Mouse (Mus musculus) kidney, adult 2 months (tissue): Measurements from ENCODE around the gene Gm49322. TPM values are rescaled to one million over a fixed set of nuclear protein-coding genes. Genes with fewer than 3 reads are reported as not detected.

ENCODE experiments used
- DNase-seq: peaks from one replicate; pipeline ENCODE4 v3.0.0; 2021
- H3K27ac ChIP-seq: fragments of 200-500 bp; 2 replicates; pipeline ENCODE4 v1.5.1; 2012; ENCODE audit warnings: low read depth, low read length, control low read depth, inconsistent platforms; ENCODE audit not compliant: insufficient read depth
- H3K27me3 ChIP-seq: fragments of 200-500 bp; replicated peaks from 2 replicates; pipeline ENCODE4 v1.6.1; 2012; ENCODE audit warnings: mild to moderate bottlenecking, moderate library complexity, low read length, inconsistent platforms; ENCODE audit not compliant: control insufficient read depth, insufficient read depth
- H3K36me3 ChIP-seq: fragments of 200-500 bp; 2 replicates; pipeline ENCODE4 v1.6.1; 2012; ENCODE audit warnings: mild to moderate bottlenecking, moderate library complexity, low read length, inconsistent platforms; ENCODE audit not compliant: control insufficient read depth, insufficient read depth
- H3K4me1 ChIP-seq: fragments of 200-500 bp; 2 replicates; pipeline ENCODE4 v1.6.1; 2011; ENCODE audit warnings: low read length; ENCODE audit not compliant: control insufficient read depth, insufficient read depth
- H3K4me3 ChIP-seq: fragments of 200-500 bp; 2 replicates; pipeline ENCODE4 v1.5.1; 2011; ENCODE audit warnings: mild to moderate bottlenecking, low read depth, low read length, control low read depth; ENCODE audit not compliant: insufficient read depth
- CTCF ChIP-seq: fragments of 200-500 bp; conservative IDR thresholded peaks from 2 replicates; pipeline ENCODE4 v1.5.1; 2011; ENCODE audit warnings: low read depth, mild to moderate bottlenecking, control low read depth, low read length, moderate library complexity, mixed read lengths; ENCODE audit not compliant: insufficient read depth, insufficient read length
- POLR2A ChIP-seq: fragments of 200-500 bp; IDR thresholded peaks from one replicate; pipeline ENCODE4 v1.6.1; 2011; ENCODE audit warnings: low read depth, low read length, control low read depth
- WGBS: fragments of 180-500 bp; shearing (Covaris S2); methylation state at CpG from one replicate; pipeline ENCODE4 v1.1.7; 2018; 5-methylcytosine and 5-hydroxymethylcytosine counted together
- polyA plus RNA-seq: library from polyadenylated mRNA; depleted of rRNA; stranded (reverse); fragments of >200 nt; gene quantifications from 2 replicates; pipeline ENCODE4 v1.2.3, GENCODE M21; 2012

Gene Gm49322
- polyA plus RNA-seq, 1 experiment: 0.91 TPM

DNA sequence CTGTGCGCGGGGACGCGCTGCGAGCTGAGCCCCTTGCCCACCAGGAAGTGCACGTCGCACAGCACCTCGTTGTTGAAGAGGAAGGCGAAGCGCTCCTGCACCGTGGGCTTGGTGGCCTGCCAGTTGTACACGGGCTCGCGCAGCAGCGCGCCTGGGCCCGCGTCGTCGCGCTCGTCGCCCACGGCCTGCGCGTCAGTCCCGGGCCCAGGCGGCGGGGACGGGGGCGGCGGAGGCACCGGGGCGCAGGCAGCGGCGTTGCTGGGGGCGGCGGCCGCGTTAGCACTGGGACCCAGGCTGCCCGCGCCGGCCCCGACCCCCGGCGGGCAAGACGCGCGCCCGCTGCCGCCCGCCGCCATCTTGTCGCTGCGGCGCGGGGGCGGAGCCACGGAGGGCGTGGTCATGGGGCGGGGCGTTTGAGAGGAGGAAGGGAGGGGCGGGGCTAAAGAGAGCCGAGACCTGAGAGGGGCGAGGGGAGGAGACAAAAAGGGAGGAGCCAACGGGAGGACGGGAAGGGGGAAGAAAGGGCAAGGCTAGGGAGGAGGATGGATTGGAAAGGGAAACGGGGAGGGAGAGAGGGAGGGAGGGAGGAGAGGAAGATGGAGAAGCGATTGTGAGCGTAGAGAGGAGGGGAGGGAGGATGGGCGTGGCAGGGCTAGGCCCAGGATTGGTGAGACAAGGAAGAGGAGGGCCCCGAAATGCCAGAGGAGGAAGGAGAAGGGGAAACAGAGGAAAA is 50.5 kb downstream of the Gm49322 start:
- TF ChIP-seq POLR2A (no peak), CTCF (0 out of 2 replicates have a peak, but pooled peaks have one; percentile 5)
- peak; percentile 98 for DNase-seq
- Histone ChIP-seq H3K4me1 (peaks cover 40% of the 10 kb centered on the region), H3K27me3 (no peaks in the 10 kb centered on the region), H3K36me3 (no peaks in the 10 kb centered on the region), H3K27ac (peak overlapping the region; percentile 97), H3K4me3 (peak overlapping the region; percentile 88)
- 1% methylated on average over 72 of the region's 72 CpGs for WGBS

DNA sequence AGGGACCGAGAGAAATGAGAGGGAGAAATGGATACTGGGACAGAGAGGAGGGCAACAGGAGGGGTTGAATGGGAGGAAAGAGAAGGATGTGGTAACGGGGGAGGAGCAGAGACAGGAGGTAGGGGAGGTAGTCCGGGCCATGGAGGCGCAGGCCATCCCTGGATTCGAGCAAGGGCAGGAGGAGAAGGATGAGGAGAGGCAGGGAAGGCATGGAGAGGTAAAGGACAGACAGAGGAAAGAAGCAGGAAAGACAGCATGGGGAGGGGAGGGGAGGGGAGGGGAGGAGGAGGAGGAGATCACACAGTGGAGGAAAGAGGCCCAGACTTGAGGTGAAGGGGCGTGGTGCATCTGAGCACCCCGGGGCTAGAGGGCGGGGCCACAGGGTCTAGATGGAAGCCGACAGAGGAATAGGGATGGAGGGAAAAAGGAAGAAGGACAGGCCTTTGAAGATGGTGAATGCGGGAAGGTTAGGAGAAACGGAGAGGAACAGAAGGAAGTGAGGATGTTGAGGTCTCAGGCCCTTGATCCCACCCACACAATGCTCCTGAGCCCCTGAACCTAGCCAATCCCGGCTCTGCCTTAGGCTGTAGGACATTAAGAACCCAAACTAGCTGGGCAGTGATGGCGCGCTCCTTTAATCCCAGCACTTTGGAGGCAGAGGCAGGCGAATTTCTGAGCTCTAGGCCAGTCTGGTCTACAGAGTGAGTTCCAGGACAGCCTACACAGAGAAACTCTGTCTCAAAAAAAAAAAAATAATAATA is 51.2 kb downstream of the Gm49322 start, which contains the start of gene Btbd2:
Gene Btbd2, minus strand, starts transcription at position 209 of the 761 bp plus-strand sequence.
- Histone ChIP-seq H3K4me3 (peak within 1 kb of the TSS; percentile 88), H3K27ac (peak within 1 kb of the TSS; percentile 97), H3K4me1 (peaks cover 42% of the 10 kb centered on the region), H3K36me3 (no peaks in the 10 kb centered on the region), H3K27me3 (no peaks in the 10 kb centered on the region)
- DNase-seq: peak; percentile 58
- 23% methylated on average over 15 of the region's 15 CpGs for WGBS
- TF ChIP-seq CTCF (no peak), POLR2A (no peak)

DNA sequence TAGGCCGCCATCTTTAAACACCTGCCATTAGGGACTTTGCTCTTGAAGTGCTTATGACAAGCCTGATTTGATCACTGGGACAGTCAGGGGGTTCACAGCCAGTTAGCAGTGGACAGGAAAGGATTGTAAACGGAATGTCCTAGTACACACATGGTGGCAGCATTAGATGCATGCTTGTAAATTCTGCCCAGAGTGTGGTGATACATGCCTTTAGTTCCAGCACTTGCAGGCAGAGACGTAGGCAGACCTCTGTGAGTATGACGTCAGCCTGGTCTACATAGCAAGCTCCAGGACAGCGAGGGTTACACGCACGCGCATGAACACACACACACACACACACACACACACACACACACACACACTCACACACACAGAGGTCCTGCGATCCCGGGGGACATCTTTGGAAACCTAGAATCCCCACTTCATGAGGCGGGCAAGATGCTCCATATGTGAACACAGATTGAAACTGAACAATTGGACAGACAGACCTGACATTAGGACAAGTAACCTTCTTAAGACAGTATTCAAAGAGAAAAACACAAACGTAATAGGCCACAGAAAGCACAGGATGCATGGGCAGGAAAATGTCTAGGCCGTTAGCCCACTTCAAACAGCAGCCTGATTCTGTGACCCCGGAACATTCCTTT is 52.5 kb downstream of the Gm49322 start:
- no peak for DNase-seq
- H3K27ac ChIP-seq: no peak overlapping the region
- 72% methylated on average over 14 of the region's 14 CpGs for WGBS

DNA sequence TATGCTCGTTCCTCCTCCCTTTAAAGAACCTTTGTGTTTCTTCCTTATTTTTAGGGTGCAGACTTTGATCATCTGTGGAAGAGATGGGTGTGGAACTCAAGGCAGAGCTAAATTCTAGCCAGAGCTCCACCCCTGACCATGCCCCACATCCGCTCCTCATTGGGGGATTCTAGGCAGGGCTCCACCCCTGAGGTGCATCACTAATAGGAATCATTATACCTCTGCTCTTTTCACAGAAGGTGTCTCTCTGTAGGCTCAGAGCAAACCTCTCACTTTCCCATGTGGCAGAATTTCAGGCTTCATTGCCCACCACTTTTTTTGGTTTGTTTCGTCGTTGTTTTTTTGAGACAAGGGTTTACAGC is 53.0 kb downstream of the Gm49322 start:
- Histone ChIP-seq H3K4me3 (no peak overlapping the region), H3K36me3 (no peaks in the 10 kb centered on the region), H3K27me3 (no peaks in the 10 kb centered on the region), H3K4me1 (peaks cover 45% of the 10 kb centered on the region), H3K27ac (peak overlapping the region; percentile 72)
- WGBS: 29% methylated on average over 4 of the region's 4 CpGs
- no peak for TF ChIP-seq POLR2A
- TF ChIP-seq CTCF: no peak
- peak; percentile 63 for DNase-seq

More for the DNA sequence above, 52.5 kb downstream of the Gm49322 start:
- no peaks in the 10 kb centered on the region for H3K27me3 ChIP-seq
- H3K4me1 ChIP-seq: peaks cover 41% of the 10 kb centered on the region
- H3K4me3 ChIP-seq: no peak overlapping the region
- no peak for TF ChIP-seq CTCF
- no peak for TF ChIP-seq POLR2A
- H3K36me3 ChIP-seq: no peaks in the 10 kb centered on the region

DNA sequence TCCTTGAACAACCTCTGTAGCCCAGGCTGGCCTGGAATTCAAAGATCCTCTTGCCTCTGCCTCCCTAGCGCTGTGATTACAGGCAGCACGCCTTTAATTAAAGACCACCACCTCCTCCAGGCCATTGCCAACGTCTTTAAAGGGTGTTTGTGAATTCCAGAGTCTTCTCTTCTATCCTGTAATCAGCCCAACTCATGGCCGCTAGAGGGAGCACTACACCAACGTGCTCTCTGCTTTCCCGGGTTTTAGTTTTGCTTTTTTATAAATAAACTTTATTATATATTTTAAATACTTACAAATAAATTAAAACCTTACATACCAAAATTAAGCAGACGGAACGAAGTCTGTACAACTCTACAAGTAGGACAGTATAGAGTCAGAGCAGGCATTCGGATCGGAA is 53.4 kb downstream of the Gm49322 start:
- 5% methylated on average over 10 of the region's 10 CpGs for WGBS

DNA sequence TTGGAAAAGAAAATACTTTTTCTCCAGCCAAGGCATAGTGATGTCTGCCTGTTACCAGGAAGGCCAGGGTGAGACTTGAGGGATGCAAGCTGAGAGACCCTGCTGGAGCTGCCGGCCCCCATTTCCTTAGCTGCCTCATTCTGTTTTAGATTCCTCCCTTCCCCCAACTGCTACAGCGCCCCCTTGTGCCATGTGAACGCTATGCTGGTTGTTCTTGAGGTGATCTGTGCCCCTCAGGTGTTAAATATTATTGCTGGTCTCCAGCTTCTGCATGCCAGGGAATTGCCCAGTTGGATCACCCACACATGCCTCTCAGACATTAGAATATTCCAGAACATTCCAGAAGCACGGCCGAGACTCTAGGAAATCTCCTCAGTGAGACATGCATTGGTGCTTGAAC is 55.3 kb downstream of the Gm49322 start:
- no peaks in the 10 kb centered on the region for H3K27me3 ChIP-seq
- no peak for TF ChIP-seq POLR2A
- peak; percentile 73 for TF ChIP-seq CTCF
- H3K27ac ChIP-seq: peak overlapping the region; percentile 58; the same call in 1 of the 2 replicates
- no peaks in the 10 kb centered on the region for H3K36me3 ChIP-seq
- peaks cover 49% of the 10 kb centered on the region for H3K4me1 ChIP-seq
- no peak overlapping the region for H3K4me3 ChIP-seq
- WGBS: 17% methylated on average over 5 of the region's 5 CpGs
- DNase-seq: peak; percentile 76

More for the DNA sequence above, 53.4 kb downstream of the Gm49322 start:
- H3K4me3 ChIP-seq: no peak overlapping the region
- H3K36me3 ChIP-seq: no peaks in the 10 kb centered on the region
- peaks cover 47% of the 10 kb centered on the region for H3K4me1 ChIP-seq
- H3K27ac ChIP-seq: peak overlapping the region; percentile 72
- DNase-seq: peak; percentile 83
- H3K27me3 ChIP-seq: no peaks in the 10 kb centered on the region
- TF ChIP-seq POLR2A (no peak), CTCF (peak; percentile 72)
